Mouse (Mus musculus) ES-Bruce4 (cell line): ENCODE data around the gene Rpl3l. TPM values are rescaled to one million over a fixed set of nuclear protein-coding genes. Genes with fewer than 3 reads are reported as not detected.
A peak's percentile ranks its signal among the peaks of the same experiment; 100 is the strongest.

Experiments
- H3K27ac ChIP-seq: 2 replicates; pipeline ENCODE4 v1.5.1; 2012; ENCODE audit warnings: low read length, inconsistent platforms; ENCODE audit not compliant: insufficient read depth
- H3K27me3 ChIP-seq: 2 replicates; pipeline ENCODE4 v1.6.1; 2012; ENCODE audit warnings: mild to moderate bottlenecking, low read length, inconsistent platforms; ENCODE audit not compliant: control insufficient read depth, poor library complexity, insufficient read depth, severe bottlenecking
- H3K36me3 ChIP-seq: 2 replicates; pipeline ENCODE4 v1.6.1; 2012; ENCODE audit warnings: inconsistent platforms, mild to moderate bottlenecking, low read length, moderate library complexity; ENCODE audit not compliant: control insufficient read depth, poor library complexity, insufficient read depth, severe bottlenecking
- H3K4me1 ChIP-seq: one replicate; pipeline ENCODE4 v1.8.1; 2011; ENCODE audit warnings: low read length; ENCODE audit not compliant: control insufficient read depth, insufficient read depth
- H3K4me3 ChIP-seq: 2 replicates; pipeline ENCODE4 v1.5.1; 2011; ENCODE audit warnings: low read depth, mild to moderate bottlenecking, low read length
- H3K9ac ChIP-seq: 2 replicates; pipeline ENCODE4 v1.6.1; 2012; ENCODE audit warnings: low read depth, mild to moderate bottlenecking, inconsistent platforms; ENCODE audit not compliant: poor library complexity, severe bottlenecking
- H3K9me3 ChIP-seq: replicated peaks from 2 replicates; pipeline ENCODE4 v1.6.1; 2012; ENCODE audit warnings: mild to moderate bottlenecking, low read length, inconsistent platforms; ENCODE audit not compliant: control insufficient read depth, poor library complexity, insufficient read depth, severe bottlenecking
- CTCF ChIP-seq: IDR thresholded peaks from one replicate; pipeline ENCODE4 v1.8.1; 2011; ENCODE audit warnings: low read depth, low read length
- EP300 ChIP-seq: IDR thresholded peaks from 2 replicates; pipeline ENCODE4 v1.6.1; 2011; ENCODE audit warnings: low read depth, low read length; ENCODE audit not compliant: insufficient read depth
- POLR2A ChIP-seq: IDR thresholded peaks from one replicate; pipeline ENCODE4 v1.8.1; 2011; ENCODE audit warnings: low read length; ENCODE audit not compliant: insufficient read depth
- polyA plus RNA-seq: library from polyadenylated mRNA; stranded (reverse); fragments of >200 nt; gene quantifications from 2 replicates; pipeline ENCODE4 v1.2.4, GENCODE M21; 2011; ENCODE audit warnings: low read depth; ENCODE audit not compliant: missing spikeins, insufficient read depth, insufficient read length

Rpl3l gene
- polyA plus RNA-seq, 1 experiment, result not detected

DNA sequence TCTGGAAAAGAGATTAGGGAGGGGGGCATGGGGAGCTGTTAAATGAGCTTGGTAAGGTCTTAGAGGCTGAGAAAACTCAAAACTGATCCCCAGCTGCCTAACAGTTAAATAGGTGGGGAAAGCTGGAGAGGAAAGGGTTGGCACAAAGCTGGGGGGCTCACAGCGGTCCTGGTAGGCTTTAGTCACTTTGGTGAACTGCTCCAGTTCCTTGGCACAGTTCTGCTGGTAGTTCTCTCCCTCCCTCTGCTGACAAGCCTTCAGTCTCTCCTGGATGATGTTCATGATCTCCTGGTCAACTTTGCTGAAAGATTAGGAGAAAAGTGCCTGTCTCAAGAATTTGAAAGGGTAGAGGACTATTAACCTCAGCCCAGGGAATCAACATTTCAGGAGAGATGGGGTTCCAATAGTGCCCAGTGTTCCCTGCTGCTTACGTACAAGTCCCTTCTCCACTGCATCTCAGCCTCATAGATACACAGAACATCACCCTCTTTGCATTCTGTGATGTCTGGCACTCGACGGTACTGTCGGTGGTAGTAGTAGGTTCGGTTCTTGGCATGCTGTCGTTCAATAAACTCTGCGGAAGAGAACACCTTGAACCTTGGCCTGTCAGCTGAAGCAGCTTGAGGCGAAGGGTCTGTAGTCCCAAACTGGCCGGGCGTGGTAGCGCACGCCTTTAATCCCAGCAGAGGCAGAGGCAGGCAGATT lies 5.2 kb upstream of the Rpl3l start:
- no peaks in the 10 kb centered on the region for H3K27me3 ChIP-seq
- peak overlapping the region; percentile 29 for H3K4me3 ChIP-seq
- no peak overlapping the region for H3K27ac ChIP-seq
- TF ChIP-seq EP300, result no peak
- peak; percentile 10 for TF ChIP-seq POLR2A
- no peak for TF ChIP-seq CTCF
- no peaks in the 10 kb centered on the region for H3K9me3 ChIP-seq
- H3K36me3 ChIP-seq, result peaks cover 29% of the 10 kb centered on the region
- H3K9ac ChIP-seq, result peak overlapping the region; percentile 92
- H3K4me1 ChIP-seq, result no peaks in the 10 kb centered on the region

DNA sequence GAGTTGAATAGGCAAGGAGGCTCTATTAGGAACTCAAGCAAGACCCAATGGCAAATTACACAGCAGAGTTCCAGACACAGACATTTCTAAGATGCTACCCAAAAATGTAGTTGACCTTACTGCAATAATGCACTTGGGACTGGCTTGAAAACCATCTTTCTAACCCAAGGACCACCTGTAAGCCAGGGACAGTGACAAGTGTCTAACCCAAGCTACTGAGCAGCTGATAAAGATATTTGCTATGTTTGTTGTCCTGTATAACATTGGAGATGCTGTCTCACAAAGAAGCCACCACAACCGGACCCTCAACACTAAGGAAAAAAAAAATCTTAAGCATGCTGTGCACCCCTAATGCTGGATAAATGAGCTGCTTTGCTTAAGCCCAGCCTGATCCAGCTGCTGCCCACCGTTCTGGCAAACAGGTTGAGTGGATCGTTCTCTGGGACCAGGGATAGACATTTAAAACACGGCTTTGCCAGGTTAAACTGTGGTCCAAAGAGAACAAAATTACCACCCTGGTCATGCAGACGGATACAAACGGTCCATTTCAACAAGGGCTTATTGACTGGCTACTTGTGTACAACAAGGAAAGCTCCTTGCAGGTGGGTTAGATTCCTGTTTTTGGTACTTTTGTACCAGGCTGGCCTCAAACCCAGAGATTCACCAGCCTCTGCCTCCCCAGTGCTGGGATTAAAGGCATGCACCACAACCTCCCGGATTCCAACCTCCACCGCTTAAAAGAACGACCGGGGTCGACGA lies 4.3 kb upstream of the Rpl3l start:
- no peak for TF ChIP-seq EP300
- TF ChIP-seq POLR2A, result no peak
- TF ChIP-seq CTCF, result no peak
- Histone ChIP-seq H3K27me3 (no peaks in the 10 kb centered on the region), H3K9ac (peak overlapping the region; percentile 65), H3K27ac (peak overlapping the region; percentile 47; the same call in 1 of the 2 replicates), H3K9me3 (no peaks in the 10 kb centered on the region), H3K36me3 (peaks cover 28% of the 10 kb centered on the region), H3K4me1 (no peaks in the 10 kb centered on the region), H3K4me3 (peak overlapping the region; percentile 90)

DNA sequence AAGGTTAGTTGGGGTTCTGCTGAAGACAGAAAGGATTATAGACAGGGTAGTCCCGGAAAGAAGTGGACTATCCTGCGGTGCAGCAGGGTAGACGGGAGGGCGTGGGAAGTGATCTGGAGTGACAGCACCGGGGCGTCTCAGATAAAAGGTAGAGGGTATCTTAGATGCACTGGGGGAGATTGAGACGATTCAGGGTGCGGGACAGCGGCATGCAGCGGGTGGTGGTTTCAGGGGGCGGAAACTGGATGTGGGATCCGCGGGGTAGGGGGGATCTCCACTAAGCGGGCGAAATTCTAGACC lies 3.8 kb upstream of the Rpl3l start:
- Histone ChIP-seq H3K4me3 (peak overlapping the region; percentile 90), H3K36me3 (peaks cover 22% of the 10 kb centered on the region), H3K27ac (peak overlapping the region; percentile 47), H3K27me3 (no peaks in the 10 kb centered on the region), H3K9me3 (no peaks in the 10 kb centered on the region), H3K4me1 (no peaks in the 10 kb centered on the region), H3K9ac (peak overlapping the region; percentile 65)
- no peak for TF ChIP-seq POLR2A
- no peak for TF ChIP-seq CTCF
- no peak for TF ChIP-seq EP300

DNA sequence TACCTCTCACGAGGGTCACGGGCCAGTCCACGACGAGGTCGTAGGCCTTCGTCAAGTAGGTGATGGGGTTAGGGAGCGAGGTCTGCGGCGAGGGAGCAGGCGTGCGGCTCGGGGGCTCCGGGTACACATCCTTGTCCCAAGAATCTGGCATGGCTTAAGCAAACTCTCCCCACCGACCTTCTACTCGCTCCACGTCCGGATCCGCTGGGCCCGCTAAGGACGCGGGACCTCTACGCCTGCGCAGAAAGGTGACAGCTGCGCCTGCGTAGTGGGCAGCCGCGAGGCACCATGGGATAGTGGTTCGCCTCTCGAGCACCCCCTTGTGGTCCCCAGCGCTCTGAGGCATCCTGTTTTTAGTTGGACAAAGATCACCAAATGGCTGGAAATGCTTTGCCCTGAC lies 3.4 kb upstream of the Rpl3l start, which contains the start of gene Ndufb10:
Ndufb10 (minus strand) TSS at position 295 of the 400 bp plus-strand sequence.
- no peaks in the 10 kb centered on the region for H3K27me3 ChIP-seq
- H3K36me3 ChIP-seq, result peaks cover 21% of the 10 kb centered on the region
- H3K9me3 ChIP-seq, result no peaks in the 10 kb centered on the region
- H3K9ac ChIP-seq, result peak within 1 kb of the TSS; percentile 65
- H3K4me3 ChIP-seq, result peak within 1 kb of the TSS; percentile 90
- H3K27ac ChIP-seq, result peak within 1 kb of the TSS; percentile 47
- no peaks in the 10 kb centered on the region for H3K4me1 ChIP-seq
- TF ChIP-seq EP300 (no peak), CTCF (peak; percentile 92), POLR2A (peak; percentile 85)

DNA sequence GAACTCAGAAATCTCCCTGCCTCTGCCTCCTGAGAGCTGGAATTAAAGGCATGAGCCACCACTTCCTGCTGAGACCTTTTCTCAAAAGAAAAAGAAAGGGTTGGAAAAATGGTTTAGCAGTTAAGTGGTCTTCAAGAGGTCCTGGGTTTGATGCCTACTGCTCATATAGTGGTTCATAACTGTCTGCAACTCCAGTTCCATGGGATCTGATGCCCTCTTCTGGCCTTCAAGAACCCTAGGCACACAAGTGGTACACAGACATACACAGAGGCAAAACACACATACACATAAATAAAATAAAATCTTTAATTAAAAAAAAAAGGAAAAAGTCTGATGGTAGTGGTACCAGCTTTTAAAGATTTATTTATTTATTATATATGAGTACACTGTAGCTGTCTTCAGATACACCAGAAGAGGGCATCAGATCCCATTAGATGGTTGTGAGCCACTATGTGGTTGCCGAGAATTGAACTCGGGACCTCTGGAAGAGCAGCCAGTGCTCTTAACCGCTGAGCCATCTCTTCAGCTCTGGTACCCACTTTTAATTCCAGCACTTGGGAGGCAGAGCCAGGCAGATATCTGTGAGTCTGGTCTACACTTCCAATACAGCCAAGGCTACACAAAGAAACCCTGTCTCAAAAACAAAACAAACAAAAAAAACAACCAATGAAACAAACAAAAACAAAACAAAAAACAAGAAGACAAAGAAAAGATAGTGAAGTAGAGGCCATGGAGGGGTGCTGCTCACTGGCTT lies 1.8 kb upstream of the Rpl3l start:
- H3K9ac ChIP-seq, result no peak overlapping the region
- no peaks in the 10 kb centered on the region for H3K4me1 ChIP-seq
- H3K27me3 ChIP-seq, result no peaks in the 10 kb centered on the region
- no peak overlapping the region for H3K4me3 ChIP-seq
- TF ChIP-seq EP300, result no peak
- no peak for TF ChIP-seq POLR2A
- no peak for TF ChIP-seq CTCF
- peaks cover 15% of the 10 kb centered on the region for H3K36me3 ChIP-seq
- H3K27ac ChIP-seq, result no peak overlapping the region
- no peaks in the 10 kb centered on the region for H3K9me3 ChIP-seq

DNA sequence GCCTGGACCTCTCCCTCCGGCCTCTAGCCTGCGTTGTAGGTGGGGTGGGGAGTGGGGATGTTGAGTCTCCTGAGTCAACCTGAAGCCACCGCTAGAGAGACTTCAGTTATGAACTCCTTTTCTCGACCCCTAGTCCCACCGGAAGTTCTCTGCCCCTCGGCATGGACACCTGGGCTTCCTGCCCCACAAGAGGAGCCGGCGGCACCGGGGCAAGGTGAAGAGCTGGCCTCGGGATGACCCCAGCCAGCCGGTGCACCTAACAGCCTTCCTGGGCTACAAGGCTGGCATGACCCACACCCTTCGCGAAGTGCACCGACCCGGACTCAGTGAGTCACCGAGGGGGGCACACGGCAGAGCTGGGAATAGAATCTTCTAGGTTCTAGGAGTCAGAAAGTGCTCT lies 564 bp downstream of the Rpl3l start:
- peaks cover 2% of the 10 kb centered on the region for H3K4me1 ChIP-seq
- no peaks in the 10 kb centered on the region for H3K9me3 ChIP-seq
- TF ChIP-seq CTCF (no peak), EP300 (no peak), POLR2A (no peak)
- no peak overlapping the region for H3K27ac ChIP-seq
- H3K27me3 ChIP-seq, result no peaks in the 10 kb centered on the region
- H3K9ac ChIP-seq, result peak overlapping the region; percentile 30; the same call in 1 of the 2 replicates
- H3K36me3 ChIP-seq, result no peaks in the 10 kb centered on the region
- peak overlapping the region; percentile 31; the same call in 1 of the 2 replicates for H3K4me3 ChIP-seq
